Mouse (Mus musculus): ENCODE results near the gene Obox2.
"Not testable (repeated sequence)": the region's sequence is repeated elsewhere in the genome, so short reads cannot be mapped to it uniquely, and the experiment has no call there.

- not testable (repeated sequence) for TF ChIP-seq CTCF, POLR2A (IDR thresholded peaks at IDR 0.05; ENCODE audit: insufficient read depth, low read depth, low read length)
Measured at GRCm38 (mm10) chr7:15406816-15407215, 18.3 kb downstream of the Obox2 start.
